Mouse (Mus musculus): ENCODE measurements around the gene Smok3b.
"Not testable (repeated sequence)": the region's sequence is repeated elsewhere in the genome, so short reads cannot be mapped to it uniquely, and the experiment has no call there.

Smok3b gene

DNA sequence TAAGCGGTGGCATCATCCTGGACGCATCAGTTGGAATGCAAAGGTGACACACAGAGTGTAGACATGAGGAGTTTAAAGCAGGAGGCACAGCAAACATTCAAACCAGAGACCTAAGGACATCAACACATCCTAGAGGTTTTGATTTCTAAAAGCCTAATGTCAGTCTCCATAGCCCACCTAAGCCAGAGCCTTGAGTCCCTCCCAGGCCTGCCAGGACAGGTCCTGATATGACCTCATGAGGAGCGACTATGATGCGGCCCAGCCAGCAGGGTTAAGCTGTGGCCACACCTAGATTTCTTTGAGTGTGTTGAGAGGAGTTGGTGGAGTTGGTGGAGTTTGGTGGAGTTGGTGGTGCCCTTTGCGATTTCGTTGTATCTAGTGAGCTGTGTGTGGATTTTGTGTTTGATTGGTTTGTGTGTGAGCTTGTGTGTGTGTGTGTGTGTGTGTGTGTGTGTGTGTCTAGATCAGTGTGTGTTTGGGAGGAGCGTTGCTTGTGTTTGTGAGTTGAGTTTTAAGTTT is at the start of gene Smok3b, which contains the start of gene Smok3a:
TSS of gene Smok3b (plus strand) at position 469 of the 519 bp plus-strand sequence.
TSS of gene Smok3a (plus strand) at position 301 of the 519 bp plus-strand sequence.
- DNase-seq, result not testable (repeated sequence)

DNA sequence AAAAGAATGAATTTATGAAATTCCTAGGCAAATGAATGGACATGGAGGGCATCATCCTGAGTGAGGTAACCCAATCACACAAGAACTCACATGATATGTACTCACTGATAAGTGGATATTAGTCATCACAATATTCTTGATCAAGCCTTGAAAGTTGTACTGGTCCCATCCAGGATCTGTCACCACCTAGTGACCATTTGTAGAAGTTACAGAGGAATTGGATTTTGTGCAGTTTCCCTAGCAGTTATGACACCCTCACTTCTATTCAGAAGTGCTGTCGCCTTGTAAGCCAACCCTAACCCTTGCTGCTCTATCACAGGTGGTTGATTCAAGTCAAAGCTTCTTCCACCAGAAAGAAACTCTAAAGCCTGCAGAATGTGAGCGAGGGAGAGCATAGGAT is 48.1 kb upstream of the Smok3b start:
- DNase-seq, result no peak

DNA sequence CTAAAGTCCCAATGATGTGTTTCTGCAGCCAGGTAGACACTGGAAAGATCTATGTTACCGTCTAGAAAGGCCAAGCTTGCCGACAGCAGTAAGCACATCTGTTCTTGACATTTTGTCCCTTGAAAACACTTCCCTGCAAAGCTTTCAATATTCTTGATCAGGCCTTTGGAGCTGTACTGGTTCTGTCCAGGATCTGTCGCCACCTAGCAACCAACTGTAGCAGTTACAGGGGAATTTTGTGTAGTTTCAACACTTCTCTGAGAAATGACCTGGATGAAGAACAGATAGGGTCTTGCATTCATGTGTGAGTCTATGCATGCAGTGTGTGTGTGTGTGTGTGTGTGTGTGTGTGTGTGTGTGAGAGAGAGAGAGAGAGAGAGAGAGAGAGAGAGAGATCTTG is 47.5 kb upstream of the Smok3b start:
- peak; percentile 12 to 18 for DNase-seq

DNA sequence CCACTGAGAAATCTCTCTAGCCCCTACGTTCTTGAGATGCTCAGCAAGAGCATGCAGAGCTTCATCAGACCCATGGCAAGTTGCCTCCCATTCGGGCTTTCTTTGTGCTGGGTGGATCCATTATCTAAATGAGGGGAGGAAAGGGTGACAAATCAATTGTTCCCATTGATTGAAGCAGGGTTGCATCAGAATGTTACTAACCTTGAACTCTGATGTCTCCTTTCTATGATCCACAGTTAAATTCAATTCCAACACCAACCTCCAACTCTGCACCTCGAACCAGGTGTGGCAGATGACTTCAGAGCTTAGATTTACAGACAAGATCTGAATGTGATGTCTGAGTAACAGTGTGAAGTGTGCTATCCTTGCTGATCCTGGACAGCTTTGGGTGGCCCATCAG is 46.5 kb upstream of the Smok3b start:
- no peak for DNase-seq

DNA sequence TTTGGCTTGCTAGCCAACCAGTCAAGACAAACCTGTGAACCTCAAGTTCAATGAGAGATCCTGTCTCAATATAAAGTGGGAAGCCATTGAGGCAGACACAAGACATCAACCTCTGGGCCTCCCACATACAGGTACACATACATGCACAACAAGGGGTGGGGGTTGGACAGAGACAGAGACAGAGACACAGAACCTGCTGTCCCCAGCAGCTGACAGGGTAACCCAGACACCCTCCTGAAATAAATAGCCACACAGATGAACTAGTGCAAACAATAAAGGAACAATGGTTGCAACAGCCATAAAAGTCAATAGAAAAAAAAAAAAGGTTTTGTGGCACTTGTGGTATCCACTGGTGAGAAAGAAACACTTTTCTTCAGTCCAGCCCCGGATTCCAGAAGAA is 45.8 kb upstream of the Smok3b start:
- no peak for DNase-seq

DNA sequence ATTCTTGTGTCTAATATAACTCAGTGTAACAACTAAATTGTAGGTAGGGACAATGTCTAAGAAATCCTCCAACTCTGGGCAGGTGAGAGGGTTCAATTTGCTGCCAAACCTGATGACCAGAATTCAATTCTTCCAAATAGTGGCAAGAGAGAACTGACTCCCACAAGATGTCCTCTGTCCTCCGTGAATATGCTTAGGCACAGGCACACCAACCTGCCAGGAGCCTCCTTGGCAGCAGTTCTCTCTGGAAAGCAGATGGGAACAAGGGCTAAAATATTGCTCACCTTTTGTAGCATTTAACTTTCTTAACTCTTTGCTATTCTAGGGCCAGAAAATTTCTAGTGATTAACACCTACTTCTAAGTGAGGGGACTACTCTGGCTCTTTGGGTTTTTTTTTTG is 43.9 kb upstream of the Smok3b start:
- DNase-seq, result no peak

DNA sequence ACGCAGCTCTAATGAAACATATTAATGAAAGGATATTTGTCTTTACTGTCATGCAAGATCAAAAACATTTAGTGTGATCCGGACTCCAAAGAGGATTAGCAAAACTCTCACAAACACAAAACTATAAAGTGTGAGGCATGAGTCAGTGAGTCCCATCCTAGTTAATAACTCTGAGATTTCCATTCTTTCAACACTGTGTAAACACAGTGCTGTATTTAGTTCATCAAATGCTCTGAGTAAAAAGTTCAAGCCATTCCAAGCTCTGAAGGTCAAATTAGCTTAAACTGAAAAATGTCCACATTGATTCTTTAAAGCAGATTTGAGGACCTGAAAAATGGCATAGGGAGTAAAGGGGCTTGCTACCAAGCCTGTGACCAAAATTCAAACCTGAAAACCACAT is 42.1 kb upstream of the Smok3b start:
- no peak for DNase-seq

DNA sequence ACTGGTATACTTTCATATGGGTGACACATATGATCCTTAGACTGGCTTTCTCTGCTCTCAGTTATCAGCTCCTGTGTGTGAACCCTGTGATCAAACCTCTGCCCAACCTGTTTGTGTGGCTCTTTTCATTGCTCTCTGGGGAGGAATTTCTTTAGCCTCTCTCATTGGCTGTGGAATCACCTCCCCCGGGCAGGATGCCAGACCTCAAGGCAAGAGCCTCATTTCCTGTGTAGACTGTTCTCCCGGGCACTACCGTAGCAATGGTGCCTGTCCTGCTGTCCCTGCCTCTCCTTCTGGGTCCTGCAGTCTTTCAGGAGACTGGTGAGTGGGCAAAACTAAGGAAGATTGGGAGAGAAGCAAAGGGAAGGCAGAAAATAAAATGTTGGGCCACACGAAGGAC is 39.9 kb upstream of the Smok3b start, which contains the start of gene Azgp1:
TSS of gene Azgp1 (plus strand) at position 221 of the 400 bp plus-strand sequence.
- DNase-seq, result peak in 1 of 2 experiments; percentile 8

DNA sequence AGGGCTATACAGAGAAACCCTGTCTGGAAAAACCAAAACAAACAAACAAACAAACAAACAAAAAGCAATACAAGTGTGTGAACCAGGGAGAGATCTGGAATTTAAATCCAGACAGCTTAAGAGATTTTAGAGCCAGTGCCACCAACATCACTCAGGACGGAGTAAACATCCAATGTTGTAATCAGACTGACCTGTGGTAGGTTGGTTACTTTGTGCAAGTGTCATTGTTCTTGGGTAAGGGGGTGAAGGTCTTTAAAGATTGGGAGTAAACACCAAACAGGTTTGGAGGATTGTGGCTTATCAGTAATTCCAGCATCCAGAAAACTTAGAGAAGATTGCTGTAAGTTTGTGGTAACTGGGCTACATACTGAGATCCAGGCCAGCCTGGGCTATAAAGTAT is 34.9 kb upstream of the Smok3b start:
- DNase-seq, result no peak

DNA sequence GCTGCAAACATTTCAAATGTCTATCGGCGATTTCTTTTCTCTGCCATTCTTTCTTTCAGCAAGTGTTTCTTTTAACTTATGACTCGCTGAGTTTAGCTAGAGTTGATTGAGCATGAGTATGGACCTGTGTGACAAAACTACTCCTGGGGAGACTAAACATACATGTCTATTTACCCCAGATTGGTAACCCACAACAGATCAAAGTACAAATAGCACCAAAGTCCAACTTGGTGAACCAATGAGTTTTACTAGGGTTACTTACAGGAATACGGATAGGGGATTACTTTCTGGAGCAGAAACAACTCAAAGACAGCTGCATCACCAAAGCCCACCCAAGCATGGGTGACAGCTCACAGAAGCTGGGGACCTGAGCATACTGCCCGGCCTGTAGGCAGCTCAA is 11.8 kb upstream of the Smok3b start:
- no peak for DNase-seq

DNA sequence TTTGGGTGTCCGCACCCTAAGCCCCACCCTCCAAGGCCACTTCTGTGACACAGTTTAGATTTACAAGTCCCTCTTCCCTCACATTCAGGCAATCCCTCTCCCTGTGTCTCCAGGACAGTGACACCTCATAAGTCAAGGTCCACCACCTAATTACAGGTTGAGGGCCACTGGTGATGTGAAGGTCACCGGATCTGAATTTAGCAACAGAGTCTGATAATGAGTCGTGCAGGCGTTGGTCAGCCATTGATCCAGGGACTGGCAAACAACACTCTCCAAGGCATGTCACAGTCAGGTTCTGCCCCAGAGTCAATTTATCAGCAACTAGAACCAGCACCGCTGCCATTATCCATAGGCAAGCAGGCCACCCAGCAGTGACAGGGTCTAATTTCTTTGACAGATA is 8.8 kb upstream of the Smok3b start:
- no peak for DNase-seq

DNA sequence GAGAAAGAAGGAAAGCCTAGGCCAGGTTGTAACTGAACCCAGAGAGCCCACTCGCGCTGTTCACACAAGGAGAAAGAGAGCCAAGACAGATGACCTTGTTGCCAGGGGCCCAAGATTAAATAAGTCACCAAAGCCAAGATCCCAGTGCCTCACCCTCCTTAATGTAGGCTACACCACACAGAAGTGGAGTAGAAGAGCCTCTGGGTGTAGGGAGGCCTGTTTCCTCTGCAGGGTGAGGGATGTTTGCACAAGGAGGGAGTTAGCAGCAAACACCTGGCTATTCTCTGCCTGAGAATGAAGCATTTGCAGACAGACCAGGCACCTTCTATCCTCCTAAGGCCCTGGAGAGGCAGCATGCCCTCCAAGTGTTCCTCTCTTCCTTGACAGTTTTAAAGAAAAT is 4.7 kb upstream of the Smok3b start:
- DNase-seq, result no peak

DNA sequence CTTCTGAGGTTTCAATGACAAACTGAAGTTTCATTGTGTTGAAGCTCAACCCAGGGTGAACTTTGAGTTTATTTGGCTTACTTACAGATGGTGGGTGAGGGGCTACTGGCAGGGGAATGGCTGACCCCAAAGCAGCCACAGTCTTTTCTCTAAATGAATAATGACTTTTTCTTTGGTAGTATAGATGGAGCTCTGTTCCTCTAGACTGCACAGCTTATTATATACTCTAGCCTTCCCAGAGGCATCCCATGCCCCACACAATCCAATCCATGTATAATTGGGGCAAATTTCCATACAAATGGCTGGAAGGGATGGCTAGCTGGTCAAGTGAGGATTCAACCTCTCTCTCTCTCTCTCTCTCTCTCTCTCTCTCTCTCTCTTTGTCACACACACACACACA is 4.2 kb upstream of the Smok3b start:
- no peak for DNase-seq

DNA sequence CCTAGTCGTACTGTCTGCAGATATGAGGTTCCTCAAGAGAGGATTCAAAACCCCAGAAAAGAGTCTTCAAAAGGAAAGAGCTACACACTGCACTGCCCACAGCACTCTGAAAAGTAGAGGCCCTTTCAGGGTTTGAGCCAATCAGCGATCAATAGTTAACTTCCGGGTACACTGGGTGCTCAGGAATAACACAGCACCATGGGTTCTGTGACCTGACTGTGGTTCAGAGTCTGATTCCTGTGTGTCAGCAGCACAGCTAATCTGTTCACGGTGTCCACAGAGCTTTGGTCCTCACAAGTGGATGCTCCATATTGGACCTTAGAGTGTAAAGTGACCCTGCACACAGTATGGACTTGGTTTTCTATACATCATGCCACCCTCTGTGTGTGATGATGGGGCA is 1.7 kb upstream of the Smok3b start:
- DNase-seq, result not testable (repeated sequence)

DNA sequence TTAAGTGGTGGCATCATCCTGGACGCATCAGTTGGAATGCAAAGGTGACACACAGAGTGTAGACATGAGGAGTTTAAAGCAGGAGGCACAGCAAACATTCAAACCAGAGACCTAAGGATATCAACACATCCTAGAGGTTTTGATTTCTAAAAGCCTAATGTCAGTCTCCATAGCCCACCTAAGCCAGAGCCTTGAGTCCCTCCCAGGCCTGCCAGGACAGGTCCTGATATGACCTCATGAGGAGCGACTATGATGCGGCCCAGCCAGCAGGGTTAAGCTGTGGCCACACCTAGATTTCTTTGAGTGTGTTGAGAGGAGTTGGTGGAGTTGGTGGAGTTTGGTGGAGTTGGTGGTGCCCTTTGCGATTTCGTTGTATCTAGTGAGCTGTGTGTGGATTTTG is 31.7 kb downstream of the Smok3b start, which contains the start of gene Smok3c:
TSS of gene Smok3c (plus strand) at position 301 of the 400 bp plus-strand sequence.
- not testable (repeated sequence) for DNase-seq

DNA sequence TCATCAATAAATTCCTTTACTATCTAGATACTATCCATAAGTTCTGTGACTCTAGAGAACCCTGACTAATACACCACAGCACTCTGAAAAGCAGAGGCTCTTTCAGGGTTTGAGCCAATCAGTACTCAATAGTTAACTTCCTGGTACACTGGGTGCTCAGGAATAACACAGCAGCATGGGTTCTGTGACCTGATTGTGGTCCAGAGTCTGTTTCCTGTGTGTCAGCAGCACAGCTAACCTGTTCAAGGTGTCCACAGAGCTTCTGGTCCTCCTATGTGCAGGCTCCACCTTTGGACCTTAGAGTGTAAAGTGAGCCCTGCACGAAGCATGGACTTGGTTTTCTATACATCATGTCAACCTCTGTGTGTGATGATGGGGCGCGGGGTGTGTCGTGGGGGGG is 52.6 kb downstream of the Smok3b start:
- no peak for DNase-seq

DNA sequence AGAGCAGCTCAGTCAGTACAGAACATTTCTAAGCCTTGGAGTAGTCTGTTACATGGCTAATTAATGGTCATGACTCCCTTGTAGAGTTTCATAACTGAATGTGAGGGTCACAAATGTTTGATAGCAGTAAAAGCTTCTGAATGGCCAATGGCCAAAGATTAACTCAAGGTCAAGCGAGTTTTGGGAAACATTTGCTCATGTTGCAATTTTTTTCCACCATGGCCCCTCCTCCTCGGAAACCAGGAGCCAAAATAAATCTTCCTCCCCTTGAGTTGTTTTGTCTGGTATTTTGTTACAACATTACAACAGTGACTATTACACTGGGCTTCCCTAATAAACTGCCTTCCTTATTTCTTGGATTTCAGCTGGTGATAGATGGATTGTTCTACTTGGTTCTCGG is 54.5 kb downstream of the Smok3b start:
- no peak for DNase-seq

DNA sequence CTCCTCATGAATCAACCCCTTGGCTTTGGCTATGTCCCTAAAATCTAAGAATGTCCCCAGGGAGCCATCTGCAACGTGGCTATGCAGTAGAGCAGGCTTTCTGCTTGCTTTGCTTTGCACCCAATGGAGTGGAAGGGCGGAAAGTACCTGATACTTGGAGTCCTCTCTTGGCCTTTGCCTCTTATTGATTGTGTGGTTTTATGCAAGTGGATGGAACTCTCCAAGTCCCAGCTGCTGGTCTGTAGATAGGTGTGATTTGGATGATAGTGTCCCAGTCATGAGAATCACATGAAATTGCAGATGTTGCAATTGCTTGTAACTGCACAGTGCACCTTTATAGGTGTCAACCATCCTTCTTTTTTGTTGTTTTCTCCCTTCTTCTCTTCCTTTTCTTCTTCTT is 54.9 kb downstream of the Smok3b start:
- DNase-seq, result no peak

DNA sequence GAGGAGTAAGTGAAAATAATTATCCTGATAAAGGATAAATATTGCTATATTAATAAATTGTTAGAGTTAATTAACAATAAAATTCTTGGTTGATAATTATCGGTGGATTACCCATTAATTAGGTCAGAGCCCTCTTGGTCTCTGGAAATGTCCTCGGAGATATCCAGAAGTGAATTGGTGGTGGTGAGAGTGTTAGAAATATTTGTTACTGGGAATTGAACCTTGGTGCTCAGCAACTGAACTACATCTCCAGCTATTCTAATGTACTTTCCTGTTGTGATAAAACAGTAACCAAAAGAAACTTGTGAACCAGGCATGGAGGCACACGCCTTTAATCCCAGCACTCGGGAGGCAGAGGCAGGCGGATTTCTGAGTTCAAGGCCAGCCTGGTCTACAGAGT is 59.2 kb downstream of the Smok3b start:
- no peak for DNase-seq

DNA sequence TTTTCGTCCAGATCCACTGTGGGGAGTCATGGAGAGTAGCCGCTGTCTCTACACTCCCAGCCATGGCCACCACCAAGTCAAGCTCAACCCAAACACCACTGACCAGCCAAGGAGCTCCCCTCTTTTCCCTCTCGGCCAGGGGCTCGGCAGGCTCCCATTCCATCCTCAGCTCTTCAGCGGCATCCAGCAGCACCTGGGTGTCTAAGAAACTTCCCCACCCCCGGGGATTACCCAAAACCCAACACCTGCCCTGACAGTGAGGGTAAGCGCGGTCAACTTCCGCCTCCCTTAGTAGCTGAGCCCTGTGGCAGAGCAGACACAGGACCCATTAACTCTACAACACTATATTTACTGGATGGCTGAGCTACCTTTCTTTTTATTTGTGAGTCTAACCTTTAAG is 60.2 kb downstream of the Smok3b start:
- DNase-seq, result no peak

DNA sequence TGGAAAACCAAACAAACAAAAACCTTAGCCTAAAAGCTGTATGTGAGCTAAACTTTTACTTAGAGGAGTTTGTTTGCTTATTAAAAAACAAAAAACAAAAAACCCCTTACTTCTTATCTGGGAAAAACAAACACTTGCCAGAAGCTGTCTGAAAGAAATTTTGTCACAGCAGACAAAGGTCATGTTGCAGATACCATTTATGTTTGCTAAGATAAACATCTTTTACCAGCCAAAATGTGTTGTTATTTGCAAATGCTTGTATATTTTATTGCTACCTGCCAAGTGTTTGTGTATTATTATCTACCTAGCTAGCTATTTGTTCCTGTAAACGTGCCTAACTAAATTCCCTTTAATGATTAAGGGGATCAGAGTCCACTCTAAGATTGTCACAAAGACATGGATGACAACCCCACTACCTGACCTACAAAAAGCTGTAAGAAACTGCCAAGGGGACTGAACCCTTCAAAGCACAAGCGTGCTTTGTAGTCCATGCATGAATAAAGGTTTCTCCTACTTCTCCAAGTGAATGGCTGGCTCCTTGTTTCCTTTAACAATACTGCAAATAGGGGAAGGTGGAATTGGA is 62.2 kb downstream of the Smok3b start:
- no peak for DNase-seq

DNA sequence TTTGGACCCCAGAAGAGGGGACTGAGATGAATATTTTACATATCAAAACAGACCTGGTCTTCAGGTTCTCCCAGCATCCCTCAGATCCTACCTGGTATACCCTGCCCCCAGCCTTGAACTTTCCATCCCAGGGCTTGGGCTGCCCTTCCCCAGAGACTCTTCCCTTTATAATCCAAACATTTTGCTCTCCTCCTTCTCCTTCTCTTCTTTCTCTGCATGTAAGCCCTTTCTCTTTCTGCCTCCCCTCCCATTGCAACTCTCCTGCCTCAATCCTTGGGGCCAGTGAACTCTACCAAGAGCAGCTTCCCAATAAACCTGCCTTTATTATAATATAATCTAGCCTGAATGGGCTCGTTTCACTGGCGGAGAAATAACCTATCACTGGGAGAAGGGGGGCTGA is 62.7 kb downstream of the Smok3b start:
- no peak for DNase-seq

DNA sequence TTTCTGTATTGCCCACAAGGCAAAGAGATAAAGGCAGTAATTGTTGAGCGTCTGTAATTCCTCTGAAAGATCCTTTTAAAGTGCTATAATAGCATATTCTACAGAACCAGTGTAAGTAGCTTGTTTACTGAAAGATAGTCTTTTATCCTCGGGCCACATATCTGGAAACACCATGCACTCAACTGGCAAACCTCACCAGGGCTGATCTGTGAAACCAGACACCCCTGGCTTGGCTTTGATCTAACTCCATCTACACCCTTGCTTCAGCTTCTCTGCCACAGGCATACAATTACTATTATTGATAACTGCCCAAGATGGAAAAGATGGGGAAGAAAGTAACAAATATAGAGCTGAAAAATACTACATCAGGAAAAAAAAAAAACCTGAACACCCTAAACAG is 63.3 kb downstream of the Smok3b start:
- DNase-seq, result peak in 1 of 2 experiments; percentile 28

DNA sequence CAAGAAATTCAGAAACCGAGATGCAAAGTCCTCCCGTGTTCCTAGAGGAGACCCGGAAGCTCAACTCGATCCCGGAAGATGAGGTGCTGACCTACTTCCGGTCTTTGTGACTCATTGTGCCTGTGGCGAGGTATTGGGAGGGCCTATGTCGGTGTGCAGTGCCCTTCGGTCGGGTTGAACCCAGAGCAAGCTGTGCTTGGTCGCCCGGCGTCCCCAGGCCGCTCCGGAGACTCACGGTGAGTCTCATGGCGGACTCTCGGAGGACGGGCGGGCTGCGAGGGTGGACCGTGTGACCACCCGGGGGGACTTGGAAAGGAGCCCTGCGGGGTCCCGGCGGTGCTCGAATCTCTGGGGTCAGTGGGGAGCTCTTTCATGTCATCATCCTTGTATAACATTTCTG is 63.8 kb downstream of the Smok3b start, which contains the start of gene Zkscan1:
TSS of gene Zkscan1 (plus strand) at position 89 of the 400 bp plus-strand sequence.
- peak; percentile 84 to 87 for DNase-seq

DNA sequence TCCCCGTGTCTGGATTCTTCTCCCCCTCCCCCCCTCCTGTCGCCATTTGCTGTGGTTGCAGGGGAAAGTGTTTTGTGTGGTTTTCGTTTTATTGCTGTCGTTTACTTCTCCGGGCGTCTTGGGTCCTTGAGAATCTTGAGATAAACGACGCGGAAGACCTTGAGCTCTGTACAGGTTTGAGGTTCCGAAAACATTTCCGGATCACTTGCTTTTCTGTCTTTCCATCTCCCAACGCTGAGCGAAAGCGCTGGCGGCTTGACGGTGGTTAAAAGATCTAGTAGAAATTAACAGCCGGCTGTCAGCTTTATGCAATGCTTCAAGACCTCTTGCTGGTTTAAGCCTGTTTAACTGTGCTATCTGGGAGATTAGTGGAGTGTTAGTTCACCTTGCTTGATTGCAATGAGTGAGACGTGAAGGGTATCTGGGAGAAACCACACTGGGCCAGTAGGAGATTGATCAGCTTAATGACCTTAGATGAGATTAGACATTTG is 64.2 kb downstream of the Smok3b start:
- peak in 1 of 2 experiments; percentile 57 for DNase-seq
